Mouse (Mus musculus) megakaryocyte, embryonic 14.5 days (primary cell): ENCODE data around the gene Asic2.

Source experiments
- FLI1 ChIP-seq: IDR thresholded peaks from 2 replicates; pipeline ENCODE4 v1.6.1; 2012; ENCODE audit warnings: low read length, inconsistent platforms, mixed read lengths
- GATA1 ChIP-seq: IDR thresholded peaks from 3 replicates; pipeline ENCODE4 v1.6.1; 2012; ENCODE audit warnings: mixed read lengths, low read length, inconsistent platforms, borderline replicate concordance

GRCm38 (mm10) chr11:81032151-81032550 lies 936.1 kb downstream of the Asic2 start:
- no peak for TF ChIP-seq GATA1
- no peak for TF ChIP-seq FLI1
